Mouse (Mus musculus): Measurements from ENCODE around the gene BC048562.
A peak's percentile ranks its signal among the peaks of the same experiment; 100 is the strongest.

Gene BC048562

DNA sequence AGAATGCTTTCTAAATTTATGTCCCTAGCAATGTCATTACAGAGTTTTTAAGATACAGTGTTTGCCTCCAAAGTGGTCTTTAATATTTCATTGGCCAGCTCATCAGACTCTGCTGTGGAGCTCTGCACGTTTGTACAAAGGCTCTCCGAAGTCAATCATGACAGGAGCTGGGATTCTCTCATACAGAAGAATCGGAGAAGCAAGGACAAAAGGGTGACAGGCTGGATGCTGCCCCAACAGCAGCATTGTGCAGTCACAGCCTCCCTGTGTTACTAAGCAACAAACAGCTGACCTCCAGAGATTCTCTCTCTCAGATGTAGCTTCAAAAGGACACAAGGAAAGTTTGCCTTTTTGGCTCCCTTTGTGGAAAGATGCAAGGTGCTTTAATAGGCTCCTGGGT lies at the start of gene BC048562:
Gene BC048562, plus strand, starts transcription at position 301 of the 400 bp plus-strand sequence.
- no peak for DNase-seq

DNA sequence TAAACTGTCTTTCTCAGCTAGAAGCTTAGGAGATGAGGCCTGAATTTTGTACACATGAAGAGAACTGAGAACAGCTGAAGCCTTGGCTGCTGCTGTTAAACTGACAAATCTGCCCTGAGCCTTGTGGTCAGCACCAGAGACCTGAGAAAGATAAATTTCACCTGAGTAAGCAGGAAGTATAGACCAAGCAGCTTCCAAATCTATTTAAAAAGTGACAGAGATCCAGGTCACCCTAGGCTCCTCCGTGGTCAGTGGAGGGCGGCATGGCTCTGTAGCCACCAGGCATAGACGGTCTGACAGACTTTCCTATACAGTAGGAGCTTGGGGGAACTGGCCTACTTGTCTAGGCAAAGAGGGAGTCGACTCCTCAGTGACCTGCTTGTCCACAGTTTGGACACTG lies 49.5 kb upstream of the BC048562 start:
- no peak for DNase-seq

DNA sequence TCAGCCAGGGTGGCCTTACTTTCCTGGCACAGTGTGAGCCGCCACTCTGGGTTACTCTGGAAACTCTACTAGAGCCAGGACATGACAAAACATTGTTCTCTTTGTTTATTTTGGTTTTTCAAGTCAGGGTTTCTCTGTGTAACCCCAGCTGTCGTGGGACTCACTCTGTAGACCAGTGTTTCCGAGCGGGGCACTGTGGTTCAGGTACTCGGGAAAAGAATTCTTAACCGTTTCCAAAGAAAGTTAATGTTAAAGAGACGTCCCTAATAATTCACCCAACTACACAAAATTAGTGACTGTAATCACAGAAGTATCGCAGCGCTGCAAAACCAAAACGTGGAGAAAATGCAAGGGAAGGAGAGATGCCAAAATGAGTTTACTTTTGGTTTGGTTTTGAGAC lies 47.7 kb upstream of the BC048562 start:
- no peak for DNase-seq

DNA sequence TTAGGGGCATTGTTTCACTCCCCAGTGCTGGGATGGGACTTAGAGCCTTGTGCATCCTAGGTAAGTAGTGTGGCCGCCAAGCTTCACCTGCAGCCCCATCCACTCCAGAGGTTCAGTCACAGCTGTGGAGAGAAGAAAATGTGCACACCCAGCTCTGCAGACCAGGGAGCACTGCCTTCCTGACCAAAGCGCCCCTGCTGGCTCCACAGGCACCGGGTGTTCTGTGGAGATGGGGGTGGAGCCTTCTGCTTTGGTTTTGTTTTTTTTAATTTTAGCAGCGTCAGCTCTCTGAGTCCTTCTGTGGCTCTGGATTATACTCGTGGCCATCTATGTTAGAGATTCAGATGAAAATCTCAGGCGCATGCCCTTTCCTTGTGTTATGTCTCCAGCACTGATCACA lies 47.1 kb upstream of the BC048562 start:
- peak in 1 of 2 experiments; percentile 20 for DNase-seq

DNA sequence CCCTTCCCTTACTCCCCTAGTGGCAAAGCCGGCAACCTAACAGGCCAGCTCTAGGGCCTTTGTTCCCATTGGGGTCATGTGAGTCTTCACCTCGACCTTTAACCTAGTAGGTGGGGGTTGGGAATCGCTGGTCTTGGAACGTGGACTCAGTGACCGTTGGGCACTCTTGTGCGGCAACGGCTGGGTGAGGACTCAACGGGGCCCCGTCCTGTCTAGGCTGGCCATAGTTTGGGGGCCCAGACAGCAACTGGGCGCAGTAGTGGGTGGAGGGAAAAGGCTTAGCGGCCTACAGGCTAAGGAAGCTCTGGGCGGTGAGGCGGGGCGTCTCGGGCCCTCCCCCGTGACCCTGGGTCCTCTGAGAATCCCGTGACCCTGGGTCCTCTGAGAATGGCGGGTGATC lies 43.6 kb upstream of the BC048562 start, which contains the start of gene 1700102P08Rik:
Gene 1700102P08Rik, plus strand, starts transcription at position 130 of the 400 bp plus-strand sequence.
- no peak for DNase-seq

DNA sequence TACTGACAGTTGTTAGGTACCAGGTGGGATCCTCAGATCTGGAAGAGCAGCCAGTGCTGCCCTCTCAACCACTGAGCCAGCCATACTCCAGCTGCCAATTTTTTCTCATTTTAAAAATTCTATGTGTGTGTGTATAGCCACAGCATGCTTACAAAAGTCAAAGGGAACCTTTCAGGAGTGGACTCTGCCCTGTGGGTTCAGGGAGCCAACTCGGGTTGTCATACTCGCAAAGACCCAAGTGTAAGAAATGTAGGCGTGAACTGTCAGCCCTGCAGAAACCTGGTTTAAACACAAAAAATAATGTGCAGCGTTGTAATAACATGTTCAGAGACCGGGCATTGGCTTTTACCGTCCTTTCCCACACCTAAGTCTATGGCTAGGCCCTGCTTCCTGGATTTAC lies 42.1 kb upstream of the BC048562 start:
- DNase-seq = no peak

DNA sequence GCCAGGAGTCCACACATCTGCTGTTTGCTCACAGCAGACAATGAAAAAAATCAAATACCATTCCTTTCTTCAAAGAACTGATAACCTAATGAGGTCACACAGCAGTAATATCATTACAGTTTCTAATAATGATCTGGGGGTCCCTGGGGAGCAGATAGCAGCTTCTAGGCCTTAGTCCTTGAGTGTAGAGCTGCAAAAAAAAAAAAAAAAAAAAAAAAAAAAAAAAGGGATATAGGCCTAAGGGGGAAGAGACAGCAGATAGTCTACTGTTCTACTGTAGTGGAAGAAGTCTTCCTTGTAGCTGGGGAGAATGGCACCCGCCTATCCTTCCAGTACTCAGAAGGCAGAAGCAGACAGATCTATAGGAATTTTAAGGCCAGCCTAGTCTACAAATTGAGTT lies 40.9 kb upstream of the BC048562 start:
- DNase-seq = no peak

DNA sequence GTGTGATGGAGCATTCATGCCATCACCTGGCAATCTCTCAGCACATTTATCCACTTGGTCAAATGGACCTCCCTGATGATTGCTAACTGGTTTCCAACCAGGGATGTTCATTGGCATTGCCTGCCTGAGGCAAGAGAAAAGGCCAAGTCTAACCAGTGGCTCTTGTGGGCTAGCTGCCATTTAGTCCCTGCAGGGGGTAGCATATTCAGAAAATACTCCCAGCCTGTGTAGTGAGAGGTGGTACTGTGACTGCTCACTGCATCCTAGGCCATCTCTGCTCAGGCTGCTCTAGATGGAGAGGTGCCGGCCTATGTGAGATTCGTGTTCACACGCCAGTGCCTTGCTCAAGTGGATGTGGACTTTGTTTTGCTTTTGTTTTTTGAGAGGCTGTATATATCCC lies 38.0 kb upstream of the BC048562 start:
- DNase-seq = no peak

DNA sequence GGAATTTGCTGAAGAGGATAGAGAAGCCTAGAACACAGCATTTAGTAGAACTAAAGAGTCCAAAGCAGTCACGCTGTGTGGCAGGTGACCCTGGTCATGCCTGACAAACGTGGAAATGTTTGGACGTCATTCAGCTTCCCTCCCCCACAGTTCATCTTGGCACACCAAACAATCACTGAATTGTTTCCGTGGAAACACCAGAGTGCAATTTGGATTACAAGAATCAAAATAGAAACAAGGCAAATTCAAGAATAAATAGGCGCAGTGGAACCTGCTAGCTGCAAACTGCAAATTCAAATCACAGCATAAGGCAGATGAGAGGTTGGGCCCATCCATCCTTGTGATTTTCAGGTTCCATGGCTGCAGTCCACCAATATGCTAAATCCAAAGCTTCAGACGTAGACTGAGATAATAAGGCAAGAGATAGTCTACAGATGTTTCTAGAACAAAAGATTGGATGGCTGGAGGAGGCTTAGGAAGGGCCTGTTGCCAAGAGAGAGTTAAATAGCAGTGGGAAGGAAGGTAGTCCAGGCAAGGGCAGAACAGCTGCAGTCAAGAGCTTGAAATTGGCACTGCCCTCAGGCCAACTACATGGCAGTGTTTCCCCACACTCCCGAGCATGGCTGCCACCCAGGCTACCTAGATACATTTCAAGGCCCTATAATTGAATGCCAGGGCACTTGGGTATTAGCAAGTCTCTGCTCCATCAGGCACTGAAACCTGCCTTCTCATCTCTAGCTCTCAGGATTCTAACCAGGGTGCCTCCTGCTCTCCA lies 34.9 kb upstream of the BC048562 start:
- DNase-seq = no peak

DNA sequence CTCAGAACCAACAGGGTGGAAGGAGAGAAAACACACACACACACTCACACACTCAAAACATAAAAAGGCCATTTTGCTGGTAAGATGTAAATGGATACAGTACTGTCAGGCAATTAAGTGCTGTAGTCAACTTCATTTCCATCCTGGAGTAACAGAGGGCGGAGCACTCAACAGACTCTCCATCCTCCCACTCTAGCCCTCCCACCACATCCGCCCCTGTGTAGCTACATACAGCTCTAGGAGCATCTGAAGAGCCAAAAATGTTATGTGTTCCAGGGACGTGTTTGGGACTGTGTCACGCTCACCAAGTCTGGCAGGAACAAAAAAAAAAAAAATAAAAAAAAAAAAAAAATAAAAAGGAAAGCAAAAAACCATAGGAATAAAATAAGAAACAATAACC lies 33.2 kb upstream of the BC048562 start:
- no peak for DNase-seq

DNA sequence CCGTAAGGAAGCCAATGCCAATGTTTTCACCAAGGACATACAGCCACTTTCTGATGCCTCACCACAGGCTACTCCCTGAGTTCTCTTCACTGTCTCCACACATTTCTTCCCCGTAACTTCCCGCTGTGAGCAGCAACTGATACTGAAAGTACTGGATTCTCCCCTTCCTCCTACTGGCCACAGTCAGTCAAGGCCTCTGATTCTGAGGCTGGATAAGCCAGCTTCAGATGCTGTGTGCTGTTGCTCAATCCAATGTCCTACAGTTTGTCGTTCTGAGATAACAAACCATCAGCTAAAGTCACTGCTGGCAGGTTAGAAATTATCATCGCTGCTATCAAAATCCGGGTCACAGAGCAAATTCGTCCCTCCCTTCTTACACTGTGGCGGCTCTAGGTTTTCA lies 31.8 kb upstream of the BC048562 start:
- no peak for DNase-seq

DNA sequence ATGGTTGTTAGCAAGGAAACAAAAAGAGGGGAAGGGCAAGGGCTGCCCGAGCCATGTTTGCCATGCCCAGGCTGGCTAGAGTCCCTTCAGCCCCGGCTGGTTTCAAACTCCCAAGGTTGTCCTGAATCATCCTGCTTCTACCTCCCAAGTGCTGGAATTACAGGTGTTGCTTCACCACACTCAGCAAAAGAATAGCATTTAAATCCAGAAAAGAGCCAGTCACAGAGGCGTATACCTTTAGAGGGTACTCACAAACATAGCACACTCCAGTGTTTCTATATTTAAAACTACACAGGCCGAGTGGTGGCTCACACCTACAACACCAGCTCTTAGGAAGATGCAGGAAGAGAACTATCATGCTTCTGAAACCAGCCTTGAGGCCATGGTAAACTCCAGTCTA lies 26.7 kb upstream of the BC048562 start:
- DNase-seq = no peak

DNA sequence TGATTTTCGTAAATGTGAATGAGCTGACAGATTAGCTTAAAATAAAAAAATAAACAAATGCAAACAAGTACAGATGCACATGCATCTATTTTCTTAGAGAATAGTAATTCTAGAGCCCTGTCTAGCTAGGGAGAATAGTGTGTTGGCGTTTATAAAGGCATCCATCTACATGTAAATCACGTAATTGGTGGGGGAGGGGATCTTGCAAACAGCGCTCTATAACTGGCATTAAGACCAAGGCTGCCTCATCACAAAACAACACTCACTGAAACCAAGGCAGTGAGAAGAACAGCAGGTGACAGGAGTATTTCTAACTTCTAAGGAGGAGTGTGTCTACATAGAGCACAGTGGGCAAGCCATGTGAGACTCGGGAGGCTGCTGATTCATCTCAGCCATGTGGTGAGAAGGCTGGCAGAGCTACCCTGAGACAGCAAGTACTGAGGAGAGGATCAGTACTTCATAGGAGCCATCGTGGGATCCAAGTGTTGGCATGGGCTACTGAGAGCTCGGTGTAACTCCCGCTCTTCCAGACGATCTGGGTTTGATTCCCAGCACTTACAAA lies 24.8 kb upstream of the BC048562 start:
- DNase-seq = no peak

DNA sequence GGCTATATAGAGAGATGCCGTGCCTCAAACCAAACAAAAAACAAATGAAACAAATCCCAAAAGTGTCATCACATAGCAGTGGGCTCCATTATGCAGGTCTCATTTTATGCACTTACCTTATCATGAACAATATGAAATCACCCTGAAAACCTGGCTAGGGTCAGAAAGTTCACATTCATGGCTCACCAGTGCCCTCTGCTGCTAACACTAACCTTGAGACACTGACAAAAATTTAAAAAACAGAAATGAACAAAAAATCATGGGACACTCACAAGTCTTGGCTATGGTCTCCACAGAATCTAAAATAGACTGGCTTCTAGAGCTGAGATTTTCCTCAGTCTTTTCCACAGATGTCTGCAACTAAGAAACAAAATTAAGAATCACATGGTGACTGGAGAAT lies 24.1 kb upstream of the BC048562 start:
- peak in 1 of 2 experiments; percentile 40 for DNase-seq

DNA sequence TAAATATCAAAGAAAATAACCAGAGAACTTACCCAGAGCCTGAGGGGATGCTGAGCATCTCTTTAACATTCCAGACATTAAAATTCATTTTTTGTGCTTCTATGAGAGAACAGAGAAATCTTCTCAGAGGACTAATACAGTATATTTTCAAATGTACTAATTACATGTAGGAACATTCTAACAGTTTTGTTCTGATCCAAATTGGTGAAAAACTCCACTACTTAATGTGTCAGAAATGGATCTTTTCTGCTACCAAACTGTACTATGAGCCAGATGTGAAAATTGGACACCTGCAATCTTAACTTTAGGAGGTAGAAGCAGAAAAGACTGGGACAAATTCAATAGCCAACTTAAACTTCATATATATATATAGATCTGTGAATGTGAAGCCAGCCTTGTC lies 7.9 kb upstream of the BC048562 start, which contains the start of gene Ccdc36:
Gene Ccdc36, minus strand, starts transcription at position 101 of the 400 bp plus-strand sequence.
- no peak for DNase-seq

DNA sequence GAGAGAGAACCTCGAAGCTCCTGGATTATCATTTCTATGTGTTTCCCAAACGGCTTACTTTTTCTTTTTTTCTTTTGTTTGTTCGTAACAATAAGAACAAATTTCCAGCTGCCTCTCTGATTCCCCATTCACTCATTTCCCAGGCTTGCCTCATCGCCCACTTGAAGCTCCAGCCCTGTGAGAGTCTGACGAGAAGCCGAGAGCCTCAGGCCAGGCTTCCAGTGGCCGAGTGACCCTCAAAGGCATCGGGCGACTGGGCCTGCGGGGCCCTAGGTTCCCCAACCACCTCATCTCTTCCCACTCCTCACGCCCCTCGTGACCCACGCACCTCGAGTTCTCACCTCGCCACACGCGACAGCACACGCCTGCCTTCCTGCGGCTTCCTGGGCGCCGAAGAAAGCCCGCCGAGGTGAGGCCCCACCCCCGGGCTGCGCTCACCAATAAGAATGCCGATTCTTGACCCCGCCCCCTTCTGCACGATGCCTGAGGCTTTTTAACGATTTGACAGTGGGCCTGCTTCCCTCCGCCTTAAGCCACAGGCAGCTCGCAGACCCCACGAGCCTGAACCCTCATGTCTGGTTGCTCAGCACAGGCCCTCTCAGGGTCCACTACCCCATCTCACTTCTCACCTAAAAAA lies 4.7 kb upstream of the BC048562 start:
- DNase-seq = peak; percentile 31 to 33

DNA sequence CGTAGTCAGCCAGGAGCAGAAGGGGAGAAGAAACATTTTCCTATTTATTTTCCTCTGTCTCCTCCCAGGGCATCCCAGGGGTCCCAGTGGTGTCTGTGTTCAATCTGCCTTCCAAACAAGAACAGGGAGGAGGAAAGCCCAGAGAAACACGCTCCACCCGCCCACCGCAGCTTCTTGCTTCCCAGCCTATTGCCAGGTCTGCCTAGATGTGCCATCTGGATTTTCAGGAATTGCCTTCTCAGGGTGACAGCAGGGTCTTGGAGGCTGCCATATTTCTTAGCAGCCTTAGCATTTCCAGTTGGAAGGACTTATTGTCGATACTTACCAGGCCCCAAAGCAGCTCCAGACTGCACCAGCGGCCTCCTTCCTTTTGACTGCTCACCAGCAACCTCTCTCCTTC lies 2.9 kb downstream of the BC048562 start:
- DNase-seq = no peak

DNA sequence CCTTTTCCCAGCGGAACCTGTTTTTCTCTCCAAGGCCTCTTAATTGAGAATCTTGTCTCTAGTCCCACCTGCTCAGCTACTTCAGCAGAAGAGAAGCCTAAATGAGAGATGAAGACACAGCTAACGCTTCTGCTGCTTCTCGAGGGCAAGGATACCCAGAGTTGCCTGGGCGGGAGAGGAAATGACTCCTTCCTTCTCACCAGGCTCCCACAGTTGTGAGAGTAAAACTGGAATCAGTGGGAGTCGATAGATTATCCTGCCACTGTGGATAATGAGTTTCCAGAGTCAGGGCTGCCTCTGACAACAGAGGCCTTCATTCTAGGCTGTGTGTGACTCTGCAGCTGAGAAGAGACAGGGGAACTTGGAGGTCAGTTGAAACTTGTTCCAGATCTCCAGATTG lies 4.2 kb downstream of the BC048562 start:
- DNase-seq = no peak

DNA sequence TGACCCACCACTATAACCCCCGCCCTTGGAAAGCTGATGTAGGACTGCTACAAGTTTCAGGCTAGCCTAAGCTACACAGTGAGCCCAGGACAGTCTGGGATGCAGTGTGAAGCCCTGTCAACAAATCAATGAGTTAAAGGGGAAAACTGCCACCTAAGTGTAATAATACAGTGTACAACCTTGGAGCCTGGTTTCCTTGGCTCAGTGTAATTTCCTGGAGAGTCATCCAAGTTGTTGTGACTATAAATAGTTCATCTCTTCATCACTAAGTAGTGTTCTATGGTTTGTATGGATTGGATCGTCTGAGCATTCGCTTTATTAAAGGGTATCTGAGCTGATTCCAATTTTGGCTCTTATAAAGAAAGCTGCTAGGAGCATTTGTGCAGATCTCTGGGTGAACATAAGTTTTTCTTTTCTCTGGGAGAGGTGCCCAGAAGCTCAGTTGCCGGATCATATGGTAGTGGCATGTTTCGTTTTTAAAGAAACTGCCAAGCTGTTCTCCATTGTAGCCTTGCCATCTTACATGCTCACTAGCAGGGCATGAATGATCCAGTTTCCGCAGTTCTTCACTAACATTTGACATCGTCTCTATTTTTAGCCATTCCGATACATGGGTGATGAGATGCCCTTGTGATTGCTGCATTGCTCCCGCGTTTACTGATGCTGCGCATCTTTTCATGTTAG lies 5.1 kb downstream of the BC048562 start:
- DNase-seq = no peak

DNA sequence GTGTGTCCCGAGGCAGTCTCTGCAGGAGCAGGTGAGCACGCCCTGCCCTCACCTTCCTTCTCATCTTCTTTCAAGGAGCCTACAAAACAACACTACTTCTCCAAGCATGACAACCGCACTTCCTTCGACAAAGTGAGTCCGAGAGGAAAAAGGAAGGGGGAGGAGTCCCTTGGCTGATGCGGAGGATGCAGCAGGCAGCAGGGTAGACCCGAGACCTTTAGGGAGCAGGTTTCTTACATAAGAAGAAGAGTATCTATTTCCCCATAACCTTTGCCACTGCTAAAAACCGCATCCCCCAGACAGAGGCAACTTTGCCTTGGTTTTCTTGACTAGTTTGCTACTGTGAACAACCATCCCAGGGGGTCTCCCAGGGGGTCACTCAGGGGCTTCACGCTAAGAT lies 8.8 kb downstream of the BC048562 start:
- no peak for DNase-seq

DNA sequence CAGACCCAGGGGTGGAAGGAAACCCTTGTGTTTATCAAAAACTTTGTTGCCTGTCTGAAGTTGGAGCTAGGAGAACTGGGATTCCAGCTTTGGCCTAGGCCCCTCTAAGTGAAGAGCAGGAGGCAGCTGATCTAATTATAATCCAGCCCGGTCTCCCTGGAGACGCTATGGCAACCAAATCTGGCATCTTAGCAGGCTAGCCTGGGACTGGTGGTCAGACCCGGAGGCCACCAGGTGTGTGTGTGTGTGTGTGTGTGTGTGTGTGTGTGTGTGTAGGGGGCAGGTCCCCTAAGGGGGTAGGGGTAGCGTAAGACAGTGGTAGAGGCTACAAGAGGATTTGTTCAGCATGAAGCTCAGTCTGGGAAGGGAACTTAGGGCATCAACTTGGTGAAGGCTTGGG lies 13.6 kb downstream of the BC048562 start:
- no peak for DNase-seq

DNA sequence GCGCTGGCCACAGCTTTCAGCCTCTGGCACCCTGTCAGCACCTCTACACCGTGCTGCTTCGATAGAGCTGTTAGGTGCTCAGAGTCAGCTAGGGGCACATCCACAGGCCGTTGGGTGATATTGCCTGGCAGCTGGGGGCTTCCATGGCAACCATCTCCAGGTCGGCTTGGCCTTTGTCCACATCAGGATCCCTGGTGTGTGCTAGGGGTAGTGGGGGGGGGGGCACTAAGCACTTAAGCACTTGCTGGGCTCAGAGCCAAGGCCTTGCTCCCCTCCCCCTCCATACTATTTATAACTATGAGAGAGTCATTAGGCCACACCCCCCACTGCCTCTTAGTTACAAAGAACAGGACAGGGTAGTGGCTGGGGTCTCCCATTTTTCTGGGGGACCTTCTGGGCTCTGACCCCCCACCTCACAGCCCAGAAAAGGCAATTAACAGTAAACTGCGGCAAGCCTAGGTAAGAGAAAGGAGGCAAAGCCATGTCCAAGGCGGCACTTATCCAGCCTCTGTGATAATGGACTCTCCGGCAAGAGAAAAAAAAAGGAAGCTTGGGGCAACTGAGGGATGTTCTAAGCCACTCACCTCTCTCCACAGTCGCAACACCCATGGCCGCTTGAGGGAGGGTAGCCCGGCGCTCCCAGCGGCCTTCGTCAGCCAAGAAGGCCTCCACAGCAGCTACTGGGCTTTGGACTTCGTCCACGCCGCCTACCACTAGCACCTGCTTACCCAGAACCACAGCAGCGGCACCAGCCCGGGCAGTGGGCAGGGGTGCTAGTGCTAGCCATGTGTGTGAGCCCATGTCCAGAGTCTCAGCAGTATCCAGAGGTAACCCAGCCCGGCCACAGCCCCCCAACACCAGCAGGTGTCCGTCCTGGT lies 14.2 kb downstream of the BC048562 start:
- DNase-seq = peak; percentile 40 to 47

DNA sequence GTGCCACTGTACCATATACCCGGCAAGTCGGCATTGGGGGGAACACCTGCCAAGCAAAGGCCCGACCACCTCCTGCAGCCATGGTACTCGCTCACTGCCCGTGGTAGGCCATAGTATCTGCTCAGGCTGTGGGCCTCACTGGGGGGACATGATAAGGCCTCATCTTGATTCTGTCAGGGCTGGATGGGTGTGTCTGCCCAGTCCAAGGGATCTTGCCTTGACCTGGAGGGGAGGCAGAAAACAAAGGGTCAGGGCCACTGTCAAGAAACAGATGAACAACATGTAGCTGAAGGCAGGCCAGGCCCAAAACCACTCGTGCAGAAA lies 14.8 kb downstream of the BC048562 start:
- DNase-seq = no peak
